Mouse (Mus musculus) liver, embryonic 14.5 days (tissue): Measurements from ENCODE around the gene Ergic1.

Source experiments
- CTCF ChIP-seq: IDR thresholded peaks from 2 replicates; pipeline ENCODE4 v1.5.1; 2016; ENCODE audit warnings: antibody characterized with exemption, low read depth, control low read depth
- EP300 ChIP-seq: IDR thresholded peaks from 2 replicates; pipeline ENCODE4 v1.6.1; 2016; ENCODE audit warnings: antibody characterized with exemption, low read depth

- TF ChIP-seq EP300 (no peak), CTCF (no peak)
Observed at GRCm38 (mm10) chr17:26601926-26602325, 40.6 kb downstream of the Ergic1 start.
